Mouse (Mus musculus) liver (tissue): ENCODE measurements around the gene Fndc1.

Experiments
- DNase-seq: peaks from one replicate; pipeline ENCODE4 v3.0.0-alpha.2; 2020; ENCODE audit warnings: mixed read lengths

The Fndc1 gene

DNA sequence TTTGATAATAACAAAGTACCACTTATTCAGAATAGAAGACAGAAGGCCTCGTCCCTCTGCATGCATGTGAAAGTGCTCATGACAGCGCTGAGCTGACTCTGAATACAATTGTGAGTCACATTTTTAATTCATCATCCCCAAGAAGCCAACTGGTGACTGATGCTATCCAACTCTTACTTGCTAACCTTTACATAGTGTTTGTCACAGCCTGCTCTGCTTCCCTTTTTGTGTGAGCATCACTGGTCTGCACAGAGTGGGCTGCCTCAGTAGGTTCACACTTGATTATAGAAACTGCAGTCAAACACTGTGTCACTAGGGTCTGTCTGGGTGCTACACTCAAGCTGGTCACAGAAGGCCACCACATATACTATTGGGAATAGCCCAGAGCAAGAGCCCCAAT, 10.5 kb downstream of the Fndc1 start:
- DNase-seq: no peak

DNA sequence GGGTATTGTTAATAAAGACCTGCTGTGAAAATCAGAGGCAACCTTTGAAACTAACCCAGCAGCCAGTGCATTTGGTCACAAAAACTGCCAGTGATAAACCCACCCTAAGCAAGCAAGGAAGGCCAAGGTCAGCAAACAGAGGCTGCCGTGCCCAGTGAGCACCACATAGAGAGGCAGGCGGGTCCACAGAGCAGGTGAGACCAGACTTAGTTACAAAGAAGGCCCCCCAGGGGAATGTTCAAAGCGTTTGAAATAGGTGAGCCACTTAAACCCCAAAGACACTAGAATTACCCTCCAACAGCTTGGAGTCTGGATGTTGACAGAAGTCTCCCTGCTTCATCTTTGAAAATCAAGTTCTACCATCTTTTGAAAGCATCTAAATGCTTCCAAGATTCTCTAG, 12.7 kb downstream of the Fndc1 start:
- DNase-seq: peak; percentile 23

DNA sequence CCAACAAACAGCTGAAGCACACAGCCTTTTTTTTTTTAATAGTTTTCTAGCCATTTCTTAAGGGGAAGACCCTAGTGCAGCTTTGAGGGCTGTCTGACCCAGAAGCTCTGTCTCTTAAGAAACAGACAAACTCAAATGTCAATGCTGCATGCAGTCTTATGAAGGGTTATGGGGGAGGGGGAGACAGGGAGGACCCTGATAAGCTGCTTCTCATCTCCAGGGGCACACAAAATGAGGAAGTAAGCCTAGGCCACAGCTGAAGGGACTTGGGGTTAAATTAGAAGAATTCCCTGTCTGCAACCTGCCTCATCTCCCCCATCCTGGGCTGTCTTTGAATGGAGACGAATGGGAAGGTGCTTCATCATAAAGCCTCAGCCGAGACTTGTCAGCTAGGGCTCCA, 19.1 kb downstream of the Fndc1 start:
- DNase-seq: no peak

DNA sequence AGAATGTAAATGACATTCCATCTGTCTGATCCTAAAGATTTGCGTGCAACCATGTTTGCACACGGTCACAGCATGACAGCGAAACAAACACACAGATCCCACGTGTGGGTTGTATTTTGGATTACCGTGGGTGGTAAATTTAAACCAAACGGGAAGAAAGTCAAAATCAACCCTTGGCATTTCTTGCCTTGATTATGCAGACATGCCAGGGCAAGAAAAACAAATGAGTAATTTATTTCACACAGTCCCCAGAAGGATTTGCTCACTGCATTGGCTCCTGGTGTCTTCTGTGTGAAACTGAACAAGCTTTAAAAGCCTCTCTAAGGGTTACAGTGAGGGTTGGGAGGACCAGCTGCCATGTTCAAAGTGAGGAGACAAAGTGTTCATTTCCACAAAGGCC, 22.0 kb downstream of the Fndc1 start:
- DNase-seq: no peak

DNA sequence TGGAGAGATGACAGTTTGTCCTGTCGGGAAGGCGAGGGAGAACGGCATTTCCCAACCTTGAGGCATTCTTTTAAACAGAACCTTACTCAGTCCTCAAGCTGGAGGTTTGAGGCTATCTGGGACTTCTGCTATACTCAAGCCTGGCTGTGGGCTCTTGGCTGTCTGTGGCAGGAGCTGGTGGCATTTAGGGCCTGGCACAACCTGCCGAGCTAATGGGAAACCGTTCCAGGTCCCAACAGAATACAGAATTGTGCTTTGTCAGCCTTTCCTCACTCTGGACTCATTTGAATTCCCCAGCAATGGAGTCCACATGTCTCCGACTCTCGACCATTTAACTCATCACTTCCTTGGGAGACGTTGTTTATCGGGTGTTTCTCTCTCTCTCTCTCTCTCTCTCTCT, 24.6 kb downstream of the Fndc1 start:
- DNase-seq: no peak

DNA sequence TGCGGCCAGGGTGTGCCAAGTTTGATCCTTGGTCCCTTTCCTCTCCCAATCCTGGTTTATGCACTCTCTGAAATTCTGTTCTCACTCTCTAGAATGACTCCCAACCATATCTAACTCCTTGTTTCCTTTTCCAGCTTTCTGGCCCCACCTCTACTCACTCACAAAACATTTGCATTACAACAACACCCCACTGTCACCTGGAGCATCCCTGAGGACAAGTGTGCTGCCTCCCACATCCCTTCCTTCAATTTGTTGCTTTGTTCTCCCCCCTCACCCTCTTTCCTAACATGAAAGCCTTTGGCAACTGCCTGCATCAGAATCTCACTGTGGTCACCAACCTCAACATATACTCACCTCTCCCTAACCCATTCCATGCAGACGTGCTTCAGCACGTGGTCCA, 27.2 kb downstream of the Fndc1 start:
- DNase-seq: no peak

DNA sequence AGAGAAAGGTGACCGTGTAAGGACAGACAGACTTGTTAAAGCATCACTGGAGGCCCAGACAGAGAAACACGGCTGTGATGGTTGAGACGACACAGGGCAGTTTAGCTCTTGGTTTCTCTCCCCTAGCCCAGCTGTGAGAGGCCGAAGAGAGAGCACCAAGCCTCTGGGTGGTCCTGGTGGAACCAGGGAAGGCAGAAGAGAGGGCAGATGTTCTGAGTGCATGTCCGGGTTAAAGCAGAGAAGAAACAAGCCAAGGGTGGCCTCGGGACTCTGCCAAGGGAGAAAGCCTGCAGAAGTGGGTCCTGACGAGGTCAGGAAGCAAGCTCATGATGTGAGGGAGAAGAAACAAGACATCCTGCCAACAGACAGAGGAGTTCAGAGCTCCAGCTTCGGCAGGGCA, 31.5 kb downstream of the Fndc1 start:
- DNase-seq: no peak

DNA sequence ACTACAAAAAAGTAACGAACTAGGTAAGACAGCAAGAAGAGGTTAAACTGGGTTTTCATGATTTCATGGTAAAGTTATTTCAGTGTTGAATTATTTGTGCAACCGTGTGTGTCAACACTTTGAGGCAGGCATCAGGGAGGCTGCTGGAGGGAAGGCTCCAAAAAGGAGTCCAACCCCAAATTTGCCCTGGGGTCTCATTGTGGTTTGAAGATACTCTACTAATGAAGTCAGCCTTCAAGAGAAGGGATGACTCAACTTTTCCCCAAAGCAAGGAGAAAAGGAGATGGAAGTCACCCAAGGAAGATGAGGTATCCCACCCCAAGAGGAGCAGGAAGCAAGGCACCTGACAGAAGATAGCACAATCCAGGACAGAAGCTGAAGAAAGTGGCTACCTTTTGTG, 31.9 kb downstream of the Fndc1 start:
- no peak for DNase-seq

DNA sequence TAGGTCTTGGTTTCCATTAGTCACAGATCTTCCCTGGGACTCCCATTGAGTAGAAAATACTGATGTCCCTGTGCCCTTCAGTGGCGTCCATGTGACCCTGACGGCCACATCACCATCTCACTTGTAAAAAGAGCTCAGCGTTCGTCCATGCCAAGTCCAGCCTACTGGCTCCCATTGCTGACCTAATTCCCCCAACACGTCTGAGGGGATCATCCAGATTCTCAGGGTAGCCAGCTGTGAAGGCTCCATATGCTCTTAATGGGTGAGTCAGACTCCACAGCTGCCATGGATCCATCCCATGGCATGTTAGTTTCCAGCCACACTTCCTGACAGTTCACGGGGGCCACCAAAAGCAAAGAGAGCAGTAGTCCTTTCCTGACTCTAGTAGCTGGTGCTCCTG, 33.0 kb downstream of the Fndc1 start:
- no peak for DNase-seq

DNA sequence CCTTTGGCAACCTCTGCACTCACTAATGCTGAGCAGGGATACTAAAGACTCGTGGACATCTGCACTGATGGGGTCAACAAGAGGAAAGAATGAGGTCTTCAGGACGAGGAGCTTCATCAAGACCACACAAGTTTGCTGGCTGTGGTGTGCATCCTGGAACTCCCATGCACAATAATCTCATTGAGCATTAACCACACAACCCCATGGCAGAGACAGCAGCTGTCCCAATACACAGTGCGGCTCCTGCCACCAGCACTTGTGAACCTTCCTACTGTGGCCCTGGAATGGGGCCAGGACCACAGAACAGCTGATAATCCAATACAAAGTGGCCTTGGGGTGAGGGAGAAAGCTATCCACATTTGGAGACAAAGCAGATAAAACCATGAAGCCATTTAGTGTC, 36.6 kb downstream of the Fndc1 start:
- DNase-seq: no peak

DNA sequence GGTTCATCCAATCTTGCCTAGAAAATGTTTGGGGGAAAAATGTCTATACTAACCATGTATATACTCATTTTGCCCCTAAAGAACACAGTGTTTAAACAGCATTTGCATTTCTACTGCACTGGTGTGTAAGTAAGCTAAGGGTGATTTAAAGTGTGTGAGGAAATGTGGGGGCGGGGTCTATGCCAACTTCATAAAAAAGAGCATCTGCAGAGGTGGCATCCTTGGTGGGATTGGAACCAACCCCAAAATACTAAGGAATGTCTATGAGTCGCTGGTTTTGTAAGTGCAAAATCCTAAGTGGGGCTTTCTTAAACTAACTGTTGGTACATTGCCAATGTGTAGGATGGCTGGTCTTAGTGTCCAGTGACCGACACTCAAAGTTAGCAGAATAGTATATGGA, 53.0 kb downstream of the Fndc1 start:
- no peak for DNase-seq

DNA sequence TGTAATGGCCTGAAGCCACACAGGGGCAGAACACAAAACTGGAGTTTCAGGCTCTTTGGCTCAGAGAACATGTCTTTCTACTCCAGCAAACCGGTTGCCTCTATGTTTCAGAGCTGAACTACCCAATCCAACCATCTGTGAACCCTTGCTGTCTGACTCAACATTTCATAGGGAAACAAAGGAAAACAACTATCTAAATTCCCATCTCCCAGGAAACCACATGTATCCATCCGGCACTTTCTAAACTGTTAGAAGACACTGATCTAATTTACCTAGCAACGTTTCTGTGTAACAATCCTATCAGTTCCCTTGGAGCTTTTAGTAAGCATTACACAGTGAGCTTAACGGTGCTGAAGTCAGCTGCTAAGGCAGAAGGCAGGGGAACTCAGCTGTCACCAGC, 67.3 kb downstream of the Fndc1 start:
- no peak for DNase-seq

DNA sequence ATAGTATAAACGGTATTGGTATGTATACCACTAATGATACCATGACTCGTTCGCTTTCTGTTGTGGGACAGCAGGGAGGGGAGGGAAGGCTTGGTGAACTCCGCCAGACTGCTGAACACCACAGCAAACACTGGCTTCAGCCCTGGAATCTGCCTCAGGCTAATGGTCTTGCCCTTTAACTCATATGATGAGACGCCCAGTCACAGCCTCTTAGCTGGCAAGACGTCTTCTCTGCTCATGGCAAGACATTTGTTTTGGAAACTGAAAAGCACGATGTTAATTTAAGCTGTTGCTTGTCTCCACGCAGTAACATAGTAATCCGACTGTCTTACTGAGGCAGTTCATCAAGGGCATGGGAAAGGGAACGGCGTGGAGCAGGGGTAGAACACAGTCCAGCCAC, 72.1 kb downstream of the Fndc1 start:
- no peak for DNase-seq

DNA sequence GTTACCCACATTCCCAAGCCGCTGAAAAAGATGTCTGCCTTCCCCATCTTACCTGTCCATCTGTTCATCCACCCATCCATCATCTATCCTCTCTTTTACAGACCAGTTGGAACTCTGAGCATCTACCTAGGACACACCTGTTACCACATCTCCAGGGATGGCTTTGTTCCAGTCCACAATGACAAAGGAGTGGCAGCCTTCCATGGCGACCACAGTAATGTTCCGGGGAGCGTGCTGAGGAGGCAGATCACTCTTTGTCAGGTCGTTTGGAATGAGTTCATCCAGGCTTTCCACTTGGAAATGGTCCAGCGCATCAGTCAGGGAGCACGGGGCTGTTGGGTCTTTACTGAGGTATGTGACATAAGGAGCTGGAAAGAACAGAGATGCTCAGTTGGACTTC, 73.7 kb downstream of the Fndc1 start:
- no peak for DNase-seq

DNA sequence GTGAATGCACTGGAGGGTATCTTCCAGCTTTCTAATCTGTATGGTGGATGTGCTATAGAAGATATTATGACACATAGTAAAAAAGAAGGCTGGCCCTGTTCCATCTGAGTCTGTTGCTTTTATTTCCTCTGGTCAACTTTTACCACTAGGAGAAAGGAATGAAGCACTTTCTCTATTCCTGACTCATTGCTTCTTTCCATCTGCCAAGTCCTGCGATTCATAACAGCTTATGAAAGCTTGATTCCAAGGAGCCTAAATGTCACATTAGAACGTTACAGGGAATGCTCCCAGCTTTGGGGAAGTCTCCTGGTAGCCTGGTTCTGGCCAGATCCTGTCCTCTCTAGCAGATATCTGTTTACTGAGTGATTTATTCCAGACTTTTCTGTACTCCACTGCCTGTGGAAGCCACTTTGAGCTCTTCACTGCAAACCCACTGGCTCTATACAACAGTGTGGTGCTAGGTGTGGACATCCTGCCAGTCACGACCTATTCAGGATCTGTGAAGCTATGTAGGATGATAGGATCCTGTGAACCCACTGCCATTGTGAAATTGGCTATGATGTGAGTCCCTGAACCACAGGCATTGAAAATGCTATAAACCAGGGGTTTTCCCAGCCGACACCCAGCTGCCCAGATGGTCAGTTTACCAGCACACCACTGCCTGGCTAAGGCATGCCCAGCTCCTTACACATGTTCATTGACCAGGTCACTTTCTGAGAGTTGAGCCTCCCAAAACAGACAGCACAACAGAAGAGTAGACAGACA, 77.9 kb downstream of the Fndc1 start:
- no peak for DNase-seq

DNA sequence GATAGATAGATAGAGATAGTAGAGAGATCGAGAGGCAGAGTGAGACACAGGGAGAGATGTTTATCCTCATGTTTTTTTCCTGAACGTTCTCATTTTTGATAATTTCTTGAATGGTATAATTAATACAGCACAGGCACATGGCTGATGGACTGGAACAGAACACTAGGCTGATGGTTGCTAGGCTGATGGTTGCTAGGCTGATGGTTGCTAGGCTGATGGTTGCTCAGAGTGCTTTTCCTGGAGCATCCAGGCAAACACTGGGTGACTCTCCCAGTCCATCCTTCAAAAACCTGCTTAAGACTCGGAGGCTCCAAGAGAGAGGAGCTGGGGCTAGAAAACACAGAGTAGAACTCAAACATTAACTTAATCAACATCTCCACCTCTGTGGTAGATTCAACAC, 80.3 kb downstream of the Fndc1 start:
- no peak for DNase-seq

DNA sequence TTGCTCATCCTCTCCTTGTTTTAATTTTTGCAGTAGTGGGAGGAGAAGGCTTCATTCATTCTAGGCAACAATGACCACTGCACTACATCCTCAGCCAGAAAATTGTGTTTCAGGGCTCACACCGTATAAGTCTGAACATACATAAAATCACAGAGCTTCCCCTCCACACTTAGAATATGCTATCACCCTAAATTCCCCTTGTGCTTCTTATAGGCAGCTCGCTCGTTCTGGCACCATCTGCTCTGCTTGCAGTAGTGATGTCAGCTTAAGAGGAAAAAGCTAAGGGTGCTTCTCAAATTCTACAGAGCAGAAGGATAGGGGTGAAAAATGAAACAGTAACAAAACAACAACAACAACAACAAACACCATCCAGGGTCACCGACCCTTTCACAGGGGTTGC, 82.1 kb downstream of the Fndc1 start:
- no peak for DNase-seq

DNA sequence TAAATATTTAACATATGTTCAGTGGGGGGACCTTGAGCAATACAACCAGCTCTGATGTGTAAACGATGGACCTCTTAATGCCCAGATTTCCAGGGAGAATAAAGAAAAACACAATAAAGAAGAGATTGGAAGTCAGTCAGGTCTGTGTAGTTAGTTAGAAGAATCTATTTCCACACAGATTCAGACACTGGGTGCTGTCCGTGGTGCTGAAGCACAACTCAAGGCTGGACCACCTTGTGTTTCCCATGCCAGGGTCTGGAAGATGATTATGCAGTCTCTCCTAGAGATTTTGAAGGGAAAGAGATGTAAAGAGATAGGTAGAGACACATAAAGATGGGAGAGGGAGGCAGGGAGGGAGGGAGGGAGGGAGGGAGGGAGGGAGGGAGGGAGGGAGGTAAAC, 86.1 kb downstream of the Fndc1 start:
- DNase-seq: peak; percentile 64

DNA sequence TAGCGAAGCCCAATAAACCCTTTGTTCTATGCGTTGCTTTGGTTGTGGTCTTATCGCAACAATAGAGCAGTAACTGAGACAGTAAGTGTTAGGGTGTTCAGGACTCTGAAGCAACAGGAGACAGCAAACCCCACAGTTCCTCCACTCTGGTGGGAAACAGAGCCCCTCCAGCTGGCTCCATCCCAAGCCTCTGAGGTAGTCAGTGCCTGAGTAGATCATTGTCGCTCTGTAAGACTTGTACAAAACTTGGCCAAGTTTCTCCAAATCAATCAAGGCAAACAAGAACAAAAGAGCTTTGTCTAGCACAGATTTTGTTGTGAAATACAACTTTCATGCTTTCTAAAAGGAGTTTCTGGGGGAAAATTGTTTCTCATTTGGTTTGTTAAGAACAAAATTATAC, 104.1 kb downstream of the Fndc1 start:
- no peak for DNase-seq

DNA sequence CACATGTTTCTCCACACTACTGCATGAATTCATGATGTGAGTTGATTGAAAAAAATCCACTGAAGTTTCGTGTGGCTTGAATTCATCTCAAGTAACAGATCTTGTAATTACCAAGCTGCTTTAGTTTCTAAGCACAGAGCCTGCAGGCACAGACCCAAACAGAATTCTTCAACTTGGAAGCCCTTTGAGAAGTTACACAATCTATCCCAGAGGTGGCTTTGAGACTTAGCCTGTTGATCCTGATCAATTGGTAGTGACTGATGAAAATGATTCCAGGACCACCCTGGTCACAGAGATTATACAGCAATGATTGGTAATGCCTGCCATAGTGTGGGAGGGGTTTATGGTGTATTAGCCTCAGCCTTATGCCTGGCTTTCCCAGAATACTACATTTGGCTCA, 108.2 kb downstream of the Fndc1 start:
- no peak for DNase-seq

DNA sequence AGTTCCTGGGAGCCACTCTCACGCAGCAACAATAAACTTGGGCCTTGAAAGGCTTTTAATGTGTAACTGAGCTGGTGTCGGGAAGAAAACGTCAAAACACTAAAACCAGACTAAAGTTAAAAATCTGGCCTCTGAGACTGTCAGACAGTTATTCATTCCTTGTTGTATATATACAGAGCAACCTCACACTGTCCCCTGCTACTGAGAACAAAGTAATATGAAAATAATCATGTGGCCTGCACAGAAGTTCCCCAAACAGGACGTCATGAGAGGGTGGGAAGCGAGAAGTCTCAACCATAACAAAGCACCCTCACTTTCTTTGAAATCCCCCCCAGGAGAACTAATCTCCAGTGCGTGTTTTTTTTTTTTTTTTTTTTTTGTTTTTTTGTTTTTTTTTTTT, 109.2 kb downstream of the Fndc1 start:
- DNase-seq: no peak

DNA sequence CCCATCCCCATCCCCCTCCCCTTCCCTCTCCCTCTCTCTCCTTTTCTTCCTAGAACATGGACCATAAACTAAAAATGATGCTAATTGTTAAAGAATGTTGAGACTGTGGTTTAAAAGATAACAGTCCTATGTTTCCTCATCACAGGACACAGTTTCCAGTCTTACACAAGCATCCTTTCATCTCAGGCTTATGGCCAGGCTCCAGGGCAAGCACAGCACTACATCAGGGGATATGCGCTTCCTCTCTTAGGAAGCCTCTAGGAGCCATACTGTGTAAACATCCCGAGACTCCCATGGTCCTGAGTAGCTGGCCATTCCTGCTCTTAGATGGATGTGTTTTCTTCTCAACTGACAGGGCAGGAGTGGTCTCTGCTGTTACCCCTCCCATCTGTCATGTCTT, 114.1 kb downstream of the Fndc1 start:
- no peak for DNase-seq

DNA sequence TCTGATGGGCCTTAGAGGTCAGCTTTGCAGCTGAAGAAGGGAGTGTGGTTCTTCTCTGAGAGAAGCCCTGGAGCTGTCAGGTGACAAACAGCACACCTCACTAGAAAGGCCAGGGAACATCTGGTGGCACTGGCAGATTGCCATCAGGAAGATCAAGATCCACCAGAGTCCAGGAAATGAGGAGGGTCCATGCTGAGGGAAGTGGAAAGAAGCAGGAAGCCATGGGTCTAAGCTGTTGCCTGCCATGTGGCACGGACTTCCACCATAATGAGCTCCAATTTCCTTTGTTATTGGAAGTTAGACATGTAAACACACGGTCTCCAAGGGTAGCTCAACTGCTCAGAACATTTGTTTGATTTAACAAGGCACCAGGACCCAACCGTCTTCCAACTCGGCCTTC, 120.0 kb downstream of the Fndc1 start:
- DNase-seq: no peak

DNA sequence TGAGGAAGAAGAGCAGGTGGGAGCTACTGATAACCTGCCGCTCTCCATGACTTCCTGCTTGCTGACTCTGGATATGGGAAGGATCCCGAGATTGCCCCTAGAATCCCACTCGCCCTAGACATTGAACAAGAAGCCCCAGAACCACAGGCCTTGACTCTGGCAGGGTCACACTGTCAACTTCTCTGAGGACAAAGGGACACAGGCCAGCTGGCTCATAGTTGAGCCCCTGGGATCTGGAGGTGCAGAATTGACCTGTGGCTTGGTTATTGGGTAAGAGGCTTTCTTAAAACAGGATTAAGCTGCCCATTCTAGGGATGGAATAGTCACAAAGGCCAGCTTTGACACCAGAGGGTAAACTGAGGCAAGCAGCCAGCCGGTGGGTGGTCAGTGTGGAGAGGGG, 136.8 kb downstream of the Fndc1 start:
- DNase-seq: no peak
